Mouse (Mus musculus): ENCODE results near the gene Camk1g. TPM values are rescaled to one million over a fixed set of nuclear protein-coding genes. Genes with fewer than 3 reads are reported as not detected.

Camk1g gene
- polyA plus RNA-seq, 1 experiment, result 40.8 TPM

DNA sequence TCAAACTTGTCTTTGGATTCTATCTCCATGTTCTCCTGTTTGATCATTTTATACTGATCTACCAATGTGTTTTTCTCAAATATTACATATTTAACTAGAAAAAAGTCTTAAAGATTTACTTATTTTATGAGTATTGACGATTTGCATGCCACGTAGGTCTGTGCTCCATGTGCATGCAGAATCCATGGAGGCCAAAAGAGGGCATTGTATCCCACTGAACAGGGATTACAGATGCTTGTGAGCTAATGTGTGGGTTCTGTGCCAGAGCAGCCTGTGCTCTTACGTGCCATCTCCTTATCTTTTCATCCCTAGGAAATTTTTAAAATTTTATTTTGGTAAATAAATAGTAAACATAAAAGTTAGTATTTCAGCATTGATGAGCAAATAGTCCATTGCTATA, 22.2 kb upstream of the Camk1g start:
- TF ChIP-seq POLR2A (IDR thresholded peaks at IDR 0.05; ENCODE audit: borderline replicate concordance, extremely low read depth, insufficient read depth, insufficient read length, poor library complexity, severe bottlenecking), result no peak
- TF ChIP-seq CTCF (IDR thresholded peaks at IDR 0.05; ENCODE audit: borderline replicate concordance, extremely low read depth, insufficient read depth, insufficient read length), result peak; percentile 12; the same call in 1 of the 2 replicates
- no peak for DNase-seq (ENCODE audit: low read depth)

DNA sequence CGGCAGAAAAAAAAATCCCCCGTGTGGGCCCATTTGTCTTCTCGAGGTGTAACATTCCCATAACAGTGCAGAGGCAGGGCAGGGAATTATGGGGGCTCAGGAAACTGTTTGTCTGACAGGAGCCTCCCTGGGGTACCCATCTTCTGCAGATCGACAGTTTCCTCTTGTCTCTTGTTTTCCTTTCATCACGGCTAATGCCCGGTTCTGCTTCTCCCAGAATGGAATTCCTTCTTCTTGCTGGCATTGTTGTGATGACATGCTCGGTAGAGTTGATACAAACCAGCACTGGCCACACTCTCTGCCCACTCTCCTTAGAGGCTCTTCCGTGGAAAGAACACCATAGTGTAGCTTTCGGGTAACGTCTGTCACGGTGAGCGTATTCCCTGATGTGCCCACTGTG, 19.9 kb upstream of the Camk1g start:
- DNase-seq (ENCODE audit: low read depth), result no peak
- no peak for TF ChIP-seq CTCF (IDR thresholded peaks at IDR 0.05; ENCODE audit: borderline replicate concordance, extremely low read depth, insufficient read depth, insufficient read length)
- TF ChIP-seq POLR2A (IDR thresholded peaks at IDR 0.05; ENCODE audit: borderline replicate concordance, extremely low read depth, insufficient read depth, insufficient read length, poor library complexity, severe bottlenecking), result no peak

DNA sequence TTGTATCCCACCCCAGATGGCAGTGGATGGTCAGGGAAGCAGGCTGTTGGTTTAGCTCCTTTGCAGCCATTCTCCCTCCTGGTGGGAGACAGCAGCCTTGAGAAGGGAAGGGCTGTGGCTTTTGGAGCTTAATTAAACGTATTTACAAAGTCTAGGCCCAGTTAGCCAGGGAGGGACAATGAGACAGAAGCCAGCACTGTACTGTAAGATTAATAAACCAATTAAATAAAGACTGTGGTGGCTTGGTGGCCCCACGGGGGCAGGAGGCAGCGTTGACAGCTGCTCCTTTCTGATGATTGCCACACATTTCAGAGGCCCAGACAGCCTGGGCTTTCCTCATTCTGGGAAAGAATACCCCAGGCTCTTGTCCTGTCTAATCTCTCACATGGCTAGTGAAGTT, 19.4 kb upstream of the Camk1g start:
- peak; percentile 87 for DNase-seq (ENCODE audit: low read depth)
- TF ChIP-seq POLR2A (IDR thresholded peaks at IDR 0.05; ENCODE audit: borderline replicate concordance, extremely low read depth, insufficient read depth, insufficient read length, poor library complexity, severe bottlenecking), result no peak

DNA sequence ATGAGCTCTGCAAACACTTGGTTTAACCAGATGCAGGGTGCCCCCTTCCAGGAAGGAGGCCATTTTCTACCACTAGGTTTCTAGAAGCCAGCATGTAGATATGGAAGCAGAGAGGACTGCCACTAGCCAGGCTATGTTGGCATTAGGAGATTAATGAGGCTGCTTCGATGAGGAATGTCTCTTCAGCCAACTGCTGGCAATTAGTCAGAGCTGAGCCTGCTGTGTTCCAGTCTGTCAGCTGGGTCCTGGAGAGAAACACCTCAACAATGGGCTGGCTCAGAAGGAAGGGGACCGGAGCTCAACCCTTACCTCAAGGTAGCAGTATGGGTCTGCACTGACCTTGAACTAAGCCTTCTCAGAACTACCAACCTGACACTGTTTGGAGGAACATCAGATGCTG, 17.1 kb upstream of the Camk1g start:
- peak; percentile 53 for DNase-seq (ENCODE audit: low read depth)

DNA sequence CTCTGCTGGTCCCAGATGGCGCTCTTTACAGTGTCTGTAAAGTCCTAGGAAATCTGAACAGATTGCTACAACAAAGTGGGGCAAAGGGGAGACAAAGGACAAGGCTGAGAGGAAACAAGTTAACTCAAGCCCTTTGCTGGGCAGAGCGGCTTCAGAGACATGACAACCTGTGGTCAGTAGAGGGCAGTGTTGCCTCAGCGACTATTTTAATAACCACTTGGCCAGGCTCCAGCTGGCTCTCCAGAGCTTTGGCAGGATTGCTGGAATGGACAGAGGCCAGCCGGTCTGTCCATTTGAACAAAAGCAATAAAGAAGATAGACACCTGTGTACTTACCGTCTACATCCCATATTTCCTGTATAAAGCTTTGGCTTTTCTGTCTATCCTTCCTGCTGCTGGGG, 16.0 kb upstream of the Camk1g start:
- peak; percentile 94 for DNase-seq (ENCODE audit: low read depth)
- TF ChIP-seq POLR2A (IDR thresholded peaks at IDR 0.05; ENCODE audit: borderline replicate concordance, extremely low read depth, insufficient read depth, insufficient read length, poor library complexity, severe bottlenecking) (no peak), CTCF (IDR thresholded peaks at IDR 0.05; ENCODE audit: borderline replicate concordance, extremely low read depth, insufficient read depth, insufficient read length) (peak; percentile 89)

More for the DNA sequence above, 17.1 kb upstream of the Camk1g start:
- TF ChIP-seq POLR2A (IDR thresholded peaks at IDR 0.05; ENCODE audit: borderline replicate concordance, extremely low read depth, insufficient read depth, insufficient read length, poor library complexity, severe bottlenecking) (no peak), CTCF (IDR thresholded peaks at IDR 0.05; ENCODE audit: borderline replicate concordance, extremely low read depth, insufficient read depth, insufficient read length) (no peak)

DNA sequence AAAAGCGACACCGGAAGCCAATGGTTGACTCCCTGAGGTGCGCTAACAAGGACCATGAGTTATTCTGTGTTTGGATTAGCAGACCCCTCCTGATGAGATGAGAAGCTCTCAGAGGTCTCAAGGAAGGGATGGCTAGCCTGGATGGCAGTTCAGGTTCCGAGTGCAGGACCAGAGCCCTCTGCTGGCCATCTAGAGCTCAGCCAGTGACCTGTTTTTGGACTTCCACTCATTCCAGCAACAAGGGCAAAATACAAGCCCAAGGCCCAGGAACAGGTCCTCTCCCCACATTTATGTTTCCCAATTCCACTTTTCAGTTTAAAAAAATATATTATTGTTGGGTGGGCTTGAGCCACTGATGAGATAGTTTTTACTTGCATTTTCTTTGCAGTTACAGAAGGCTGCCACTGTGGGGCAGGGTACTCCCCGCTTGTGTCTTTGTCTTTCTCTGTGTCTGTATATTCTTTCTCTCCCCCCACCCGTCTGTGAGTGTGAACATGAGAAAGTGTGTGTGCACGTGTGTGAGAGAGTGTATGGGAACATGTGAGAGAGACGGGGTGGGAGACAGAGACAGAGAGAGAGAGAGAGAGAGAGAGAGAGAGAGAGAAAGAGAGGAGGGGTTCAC, 12.9 kb upstream of the Camk1g start:
- TF ChIP-seq POLR2A (IDR thresholded peaks at IDR 0.05; ENCODE audit: borderline replicate concordance, extremely low read depth, insufficient read depth, insufficient read length, poor library complexity, severe bottlenecking) (no peak), CTCF (IDR thresholded peaks at IDR 0.05; ENCODE audit: borderline replicate concordance, extremely low read depth, insufficient read depth, insufficient read length) (peak; percentile 70)
- peak; percentile 74 for DNase-seq (ENCODE audit: low read depth)

DNA sequence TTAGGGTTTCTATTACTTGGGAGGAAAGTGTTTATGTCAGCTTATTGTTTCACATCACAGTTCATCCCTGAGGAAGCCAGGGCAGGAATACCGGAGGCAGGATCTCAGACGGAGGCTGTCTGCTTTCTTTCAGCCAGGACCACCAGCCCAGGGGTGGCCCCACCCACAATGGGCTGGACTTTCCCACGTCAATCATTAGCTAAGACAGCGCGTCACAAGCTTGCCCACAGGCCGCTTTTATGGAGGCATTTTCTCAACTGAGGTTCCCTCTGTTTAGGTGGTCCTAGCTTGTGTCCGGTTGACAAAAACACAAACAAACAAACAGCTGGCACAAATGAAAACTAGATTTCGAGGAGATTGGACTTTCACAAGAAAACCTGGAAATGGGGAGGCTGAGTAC, 12.3 kb upstream of the Camk1g start:
- peak; percentile 74 for DNase-seq (ENCODE audit: low read depth)
- TF ChIP-seq POLR2A (IDR thresholded peaks at IDR 0.05; ENCODE audit: borderline replicate concordance, extremely low read depth, insufficient read depth, insufficient read length, poor library complexity, severe bottlenecking) (no peak), CTCF (IDR thresholded peaks at IDR 0.05; ENCODE audit: borderline replicate concordance, extremely low read depth, insufficient read depth, insufficient read length) (no peak)

DNA sequence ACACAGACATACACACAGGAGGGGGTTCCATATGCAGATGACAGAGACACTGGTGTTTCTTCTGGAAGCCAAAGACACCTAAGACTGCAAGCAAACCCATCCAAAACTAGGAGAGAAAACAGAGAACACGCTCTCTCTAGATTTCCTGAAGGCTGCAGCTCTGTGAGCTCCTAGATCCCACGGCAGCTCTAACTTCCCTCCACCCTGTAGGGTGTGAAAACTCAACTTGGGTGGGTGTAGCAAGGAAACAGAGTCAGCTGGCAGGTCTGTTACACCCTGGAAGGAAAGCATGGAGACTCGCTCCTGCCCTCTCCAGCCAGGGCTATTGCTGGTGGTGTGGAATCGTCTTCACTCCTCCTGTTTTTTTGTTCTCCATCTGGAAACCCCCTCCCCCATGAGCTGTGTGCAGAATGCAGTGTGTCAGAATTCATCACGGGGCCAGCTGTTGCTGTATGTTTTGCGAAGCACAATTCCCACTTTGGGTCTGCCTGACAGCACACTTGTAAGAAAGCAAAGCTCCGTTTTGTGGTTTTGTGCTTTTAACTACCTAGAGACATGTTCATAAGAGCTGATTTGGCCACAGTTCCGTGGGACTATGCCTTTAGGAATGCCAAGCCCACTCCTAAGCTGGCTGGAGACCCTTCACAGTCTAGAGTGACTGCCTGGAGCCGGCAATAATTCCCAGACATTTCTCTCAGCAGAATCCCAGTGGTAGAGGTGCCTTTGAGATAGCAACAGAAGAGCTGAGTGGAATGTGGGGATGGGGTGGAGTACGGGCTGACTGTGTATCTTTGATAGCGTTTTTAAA, 11.7 kb upstream of the Camk1g start:
- peak; percentile 62 for DNase-seq (ENCODE audit: low read depth)
- TF ChIP-seq POLR2A (IDR thresholded peaks at IDR 0.05; ENCODE audit: borderline replicate concordance, extremely low read depth, insufficient read depth, insufficient read length, poor library complexity, severe bottlenecking) (no peak), CTCF (IDR thresholded peaks at IDR 0.05; ENCODE audit: borderline replicate concordance, extremely low read depth, insufficient read depth, insufficient read length) (no peak)

DNA sequence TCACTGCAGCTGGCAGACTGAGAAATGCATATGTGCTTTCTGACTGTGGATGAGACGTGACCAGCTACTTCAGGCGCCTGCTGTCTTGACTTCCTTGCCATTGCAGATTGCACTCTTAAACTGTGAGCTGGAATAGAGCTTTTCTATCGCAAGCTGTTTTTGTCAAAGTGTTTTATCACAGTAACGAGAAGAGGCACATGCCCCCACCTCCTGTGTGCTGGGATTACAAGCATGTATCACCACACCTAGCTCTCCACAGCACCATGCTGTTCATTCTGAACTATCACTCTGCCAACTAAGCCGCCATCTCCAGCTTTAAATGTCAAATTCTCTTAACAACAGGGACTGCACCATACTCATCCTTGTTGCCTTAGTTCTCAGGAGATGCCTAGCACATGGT, 10.8 kb upstream of the Camk1g start:
- no peak for DNase-seq (ENCODE audit: low read depth)
- TF ChIP-seq CTCF (IDR thresholded peaks at IDR 0.05; ENCODE audit: borderline replicate concordance, extremely low read depth, insufficient read depth, insufficient read length) (no peak), POLR2A (IDR thresholded peaks at IDR 0.05; ENCODE audit: borderline replicate concordance, extremely low read depth, insufficient read depth, insufficient read length, poor library complexity, severe bottlenecking) (no peak)

DNA sequence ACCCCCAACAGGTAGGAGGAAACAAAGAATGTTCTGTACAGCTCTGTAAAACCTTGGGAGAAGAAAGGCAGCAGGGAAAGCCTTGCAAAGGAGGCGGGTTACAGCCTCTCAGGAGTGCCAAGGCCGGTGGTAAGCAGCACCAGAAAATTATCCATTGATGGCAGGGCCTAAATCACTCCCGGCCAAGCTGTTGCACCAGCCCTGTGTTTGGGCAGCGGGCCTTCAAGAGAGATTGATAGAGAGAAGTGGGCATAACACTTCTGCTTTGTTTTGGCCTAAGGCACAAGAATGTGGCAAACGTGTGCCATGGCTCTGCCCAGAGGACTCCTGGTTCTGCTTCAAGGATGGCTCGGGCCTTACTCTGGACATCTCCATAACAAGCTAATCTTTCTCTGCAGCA, 9.5 kb upstream of the Camk1g start:
- no peak for DNase-seq (ENCODE audit: low read depth)
- TF ChIP-seq POLR2A (IDR thresholded peaks at IDR 0.05; ENCODE audit: borderline replicate concordance, extremely low read depth, insufficient read depth, insufficient read length, poor library complexity, severe bottlenecking) (no peak), CTCF (IDR thresholded peaks at IDR 0.05; ENCODE audit: borderline replicate concordance, extremely low read depth, insufficient read depth, insufficient read length) (no peak)

DNA sequence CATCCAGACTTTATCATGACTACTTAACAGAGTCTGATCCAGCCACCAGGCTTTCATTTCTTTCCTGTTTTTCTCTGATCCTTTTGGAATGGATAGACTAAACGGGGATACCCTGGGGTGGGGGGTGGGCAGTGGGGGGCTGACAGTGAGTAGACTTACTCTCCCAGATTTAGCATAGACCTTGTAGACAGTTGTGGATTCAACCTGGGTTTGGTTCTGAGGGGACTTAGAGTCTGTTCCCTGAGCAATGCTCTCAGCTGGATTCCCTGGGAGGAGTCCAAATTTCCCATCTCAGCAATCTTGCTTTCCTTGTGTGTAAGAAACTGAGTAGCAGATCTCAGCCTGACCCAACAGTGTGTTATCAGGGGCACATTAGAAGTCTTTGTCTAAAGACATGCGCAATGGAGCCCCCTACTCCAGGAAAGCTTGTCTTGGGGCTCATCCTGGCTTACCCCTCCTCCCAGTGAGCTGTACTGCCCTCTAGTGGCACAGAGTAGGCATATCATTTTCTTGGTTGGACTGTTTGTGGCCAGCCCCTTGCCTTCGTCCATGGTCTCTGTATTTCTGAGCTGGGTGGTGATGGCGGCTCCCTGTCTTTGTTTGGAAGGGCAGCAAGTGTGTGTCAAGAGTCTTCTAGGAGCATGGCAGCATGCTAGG, 6.5 kb upstream of the Camk1g start:
- DNase-seq (ENCODE audit: low read depth), result peak; percentile 87
- TF ChIP-seq POLR2A (IDR thresholded peaks at IDR 0.05; ENCODE audit: borderline replicate concordance, extremely low read depth, insufficient read depth, insufficient read length, poor library complexity, severe bottlenecking) (no peak), CTCF (IDR thresholded peaks at IDR 0.05; ENCODE audit: borderline replicate concordance, extremely low read depth, insufficient read depth, insufficient read length) (peak; percentile 90)
